Mouse (Mus musculus) MEL (cell line): ENCODE measurements around the gene Diras2. TPM values are rescaled to one million over a fixed set of nuclear protein-coding genes. Genes with fewer than 3 reads are reported as not detected.
A peak's percentile ranks its signal among the peaks of the same experiment; 100 is the strongest.
"Not testable (repeated sequence)": the region's sequence is repeated elsewhere in the genome, so short reads cannot be mapped to it uniquely, and the experiment has no call there.

Experiments used
- DNase-seq: peaks from one replicate; pipeline ENCODE4 v3.0.0; 2011; ENCODE audit warnings: low read depth, low spot score
- H3K27ac ChIP-seq: 2 replicates; pipeline ENCODE4 v1.5.1; 2012; ENCODE audit warnings: low read depth, mild to moderate bottlenecking, control low read depth, low read length, moderate library complexity; ENCODE audit not compliant: control insufficient read depth
- H3K27me3 ChIP-seq, 2 experiments: fragments of 150-350 bp in 1 of 2; sonication (generic) in 1 of 2; 2 replicates each; pipeline ENCODE4 v1.6.1; 2012; ENCODE audit warnings: low read length in 2 of 2, mild to moderate bottlenecking in 2 of 2, improper control_type of control experiment in 1 of 2, moderate library complexity in 1 of 2; ENCODE audit not compliant: insufficient read depth in 2 of 2, control insufficient read depth in 1 of 2
- H3K36me3 ChIP-seq, 2 experiments: 2 replicates each; pipeline ENCODE4 v1.6.1; 2012 to 2014; ENCODE audit warnings: low read length in 2 of 2, improper control_type of control experiment in 1 of 2, inconsistent platforms in 1 of 2, mild to moderate bottlenecking in 1 of 2; ENCODE audit not compliant: insufficient read depth in 2 of 2, control insufficient read depth in 1 of 2
- H3K4me1 ChIP-seq, 2 experiments: fragments of 150-350 bp in 1 of 2; sonication (generic) in 1 of 2; 2 replicates each; pipeline ENCODE4 v1.6.1; 2012; ENCODE audit warnings: low read length in 2 of 2, improper control_type of control experiment in 1 of 2, mild to moderate bottlenecking in 1 of 2; ENCODE audit not compliant: insufficient read depth in 2 of 2, control insufficient read depth in 1 of 2
- H3K4me3 ChIP-seq, 2 experiments: fragments of 150-350 bp in 1 of 2; sonication (generic) in 1 of 2; 2 replicates each; pipeline ENCODE4 v1.5.1; 2012; ENCODE audit warnings: low read depth in 2 of 2, low read length in 2 of 2, mild to moderate bottlenecking in 2 of 2, moderate library complexity in 2 of 2, control low read depth in 1 of 2, improper control_type of control experiment in 1 of 2; ENCODE audit not compliant: control insufficient read depth in 1 of 2, insufficient read depth in 1 of 2
- H3K79me2 ChIP-seq: 2 replicates; pipeline ENCODE4 v1.6.1; 2012; ENCODE audit warnings: mild to moderate bottlenecking, low read length, moderate library complexity; ENCODE audit not compliant: control insufficient read depth, poor library complexity, insufficient read depth
- H3K9ac ChIP-seq: 2 replicates; pipeline ENCODE4 v1.6.1; 2012; ENCODE audit warnings: low read depth, mild to moderate bottlenecking, control low read depth, low read length, moderate library complexity; ENCODE audit not compliant: control insufficient read depth, poor library complexity, severe bottlenecking
- H3K9me3 ChIP-seq: fragments of 150-350 bp; sonication (generic); replicated peaks from 2 replicates; pipeline ENCODE4 v1.6.1; 2012; ENCODE audit warnings: mild to moderate bottlenecking, low read length, improper control_type of control experiment, moderate library complexity; ENCODE audit not compliant: insufficient read depth
- CHD2 ChIP-seq: IDR thresholded peaks from 2 replicates; pipeline ENCODE4 v1.6.1; 2011; ENCODE audit warnings: low read length, improper control_type of control experiment
- ELF1 ChIP-seq: IDR thresholded peaks from 2 replicates; pipeline ENCODE4 v1.6.1; 2014; ENCODE audit warnings: low read depth, mild to moderate bottlenecking, inconsistent platforms, low read length, improper control_type of control experiment, moderate library complexity
- EP300 ChIP-seq, 2 experiments: IDR thresholded peaks; 2 replicates each; pipeline ENCODE4 v1.6.1; 2011; ENCODE audit warnings: improper control_type of control experiment in 2 of 2, low read length in 2 of 2, low read depth in 1 of 2, mild to moderate bottlenecking in 1 of 2
- KAT2A ChIP-seq: conservative IDR thresholded peaks from 2 replicates; pipeline ENCODE4 v1.6.1; 2012; ENCODE audit warnings: low read depth, low read length, improper control_type of control experiment, inconsistent platforms
- MAFK ChIP-seq: IDR thresholded peaks from 2 replicates; pipeline ENCODE4 v1.6.1; 2011; ENCODE audit warnings: low read depth, mild to moderate bottlenecking, low read length, improper control_type of control experiment, borderline replicate concordance
- MAX ChIP-seq: IDR thresholded peaks from 2 replicates; pipeline ENCODE4 v1.6.1; 2011; ENCODE audit warnings: low read length, improper control_type of control experiment
- POLR2AphosphoS2 ChIP-seq: IDR thresholded peaks from 2 replicates; pipeline ENCODE4 v1.6.1; 2011; ENCODE audit warnings: low read length, improper control_type of control experiment
- SMC3 ChIP-seq: IDR thresholded peaks from 2 replicates; pipeline ENCODE4 v1.6.1; 2011; ENCODE audit warnings: low read depth, low read length, improper control_type of control experiment
- TAL1 ChIP-seq: IDR thresholded peaks from 2 replicates; pipeline ENCODE4 v1.6.1; 2012; ENCODE audit warnings: mild to moderate bottlenecking, inconsistent platforms, low read length, moderate library complexity, mixed read lengths
- TBP ChIP-seq: IDR thresholded peaks from 2 replicates; pipeline ENCODE4 v1.8.0; 2011; ENCODE audit warnings: low read depth, low read length, improper control_type of control experiment
- polyA plus RNA-seq, 2 experiments: library from polyadenylated mRNA; stranded (reverse) in 1 of 2; unstranded in 1 of 2; fragments of >175 nt in 1 of 2; fragments of >200 nt in 1 of 2; gene quantifications; 2 replicates each; pipeline versions ENCODE4 v1.2.1 to v1.2.4; 2012; ENCODE audit warnings: low replicate concordance in 2 of 2, low read depth in 1 of 2; ENCODE audit not compliant: insufficient read length in 2 of 2, insufficient read depth in 1 of 2, missing spikeins in 1 of 2
- total RNA-seq: library from RNA; depleted of rRNA; stranded (reverse); fragments of 300-350 nt; gene quantifications from 2 replicates; pipeline ENCODE4 v1.2.3, GENCODE M21; 2012

The Diras2 gene
- total and polyA plus RNA-seq, 3 experiments = not detected

DNA sequence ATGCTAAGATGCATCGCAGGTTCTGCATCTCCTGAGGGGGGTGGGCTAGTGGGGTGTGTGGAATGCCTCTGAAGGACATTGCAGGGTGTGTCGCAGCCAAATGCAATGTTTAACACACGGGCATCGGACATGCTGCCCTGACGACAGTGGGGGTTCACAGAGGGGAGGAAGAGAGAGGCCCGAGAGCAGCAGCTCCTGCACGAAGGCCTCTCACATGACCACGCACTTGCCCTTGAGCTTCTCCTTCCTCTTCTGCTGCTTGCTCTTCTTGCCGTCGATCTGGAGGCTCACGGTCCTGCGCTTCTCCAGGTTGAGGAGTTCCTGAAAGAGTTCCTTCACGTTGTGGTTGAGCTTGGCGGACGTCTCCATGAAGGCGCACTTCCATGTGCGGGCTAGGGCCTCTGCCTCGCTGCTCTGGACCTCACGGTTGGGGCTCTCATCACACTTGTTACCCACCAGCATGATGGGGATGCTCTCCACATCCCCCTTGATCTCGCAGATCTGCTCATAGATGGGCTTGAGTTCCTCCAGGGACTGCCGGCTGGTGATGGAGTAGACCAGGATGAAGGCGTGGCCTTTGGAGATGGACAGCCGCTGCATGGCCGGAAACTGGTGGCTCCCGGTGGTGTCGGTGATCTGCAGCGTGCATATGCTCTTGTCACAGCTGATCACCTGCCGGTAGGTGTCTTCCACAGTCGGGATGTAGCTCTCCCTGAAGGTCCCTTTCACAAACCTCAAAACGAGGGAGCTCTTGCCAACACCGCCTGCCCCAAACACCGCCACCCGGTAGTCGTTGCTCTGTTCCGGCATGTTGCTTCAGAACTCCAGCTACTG is 23.4 kb downstream of the Diras2 start:
- no peaks in the 10 kb centered on the region for H3K79me2 ChIP-seq
- H3K36me3 ChIP-seq = no peaks in the 10 kb centered on the region
- TF ChIP-seq ELF1 = no peak
- TF ChIP-seq CHD2 = no peak
- no peak for TF ChIP-seq KAT2A
- TF ChIP-seq TAL1 = no peak
- TF ChIP-seq MAFK = no peak
- TF ChIP-seq EP300 (IDR thresholded peaks at IDR 0.05; ENCODE audit: low read depth in 1 of 2, low read length in 2 of 2) = no peak
- TF ChIP-seq POLR2AphosphoS2 = no peak
- no peak for TF ChIP-seq MAX
- no peak for TF ChIP-seq SMC3
- H3K9ac ChIP-seq = no peak overlapping the region
- H3K4me1 ChIP-seq = no peaks in the 10 kb centered on the region
- H3K27me3 ChIP-seq = no peaks in the 10 kb centered on the region
- no peak overlapping the region for H3K4me3 ChIP-seq
- no peaks in the 10 kb centered on the region for H3K9me3 ChIP-seq
- no peak for DNase-seq
- no peak overlapping the region for H3K27ac ChIP-seq

DNA sequence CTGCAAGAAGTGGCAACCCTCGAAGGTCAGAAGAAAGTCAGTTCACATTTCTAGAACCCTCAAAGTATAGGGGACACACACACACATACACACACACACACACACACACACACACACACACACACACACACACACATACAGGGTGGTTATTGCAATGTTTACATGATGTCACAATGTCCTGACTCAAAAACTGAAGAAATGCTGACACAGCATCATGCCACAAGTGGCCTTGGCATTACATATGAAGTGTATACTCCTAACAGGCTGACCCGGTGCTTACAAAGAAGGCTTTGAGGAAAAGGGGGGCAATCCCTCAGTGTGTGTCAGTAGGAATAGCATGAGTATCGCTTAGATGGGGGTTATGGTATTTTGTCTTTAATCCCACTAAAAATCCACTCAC is 24.3 kb downstream of the Diras2 start:
- H3K9me3 ChIP-seq, H3K27ac ChIP-seq, H3K4me1 ChIP-seq, H3K4me3 ChIP-seq, H3K79me2 ChIP-seq, H3K9ac ChIP-seq, H3K27me3 ChIP-seq, DNase-seq, H3K36me3 ChIP-seq: not testable (repeated sequence)

GRCm38 (mm10) chr13:52505683-52506285 is 25.3 kb downstream of the Diras2 start:
- not testable (repeated sequence) for H3K36me3 ChIP-seq, H3K27me3 ChIP-seq, H3K9me3 ChIP-seq, H3K9ac ChIP-seq, H3K79me2 ChIP-seq, H3K27ac ChIP-seq, H3K4me3 ChIP-seq
- DNase-seq = peak; percentile 5
- TF ChIP-seq TBP = peak; percentile 80
- TF ChIP-seq, all 39 proteins: peak for 1; not testable (repeated sequence) for 38
- not testable (repeated sequence) for H3K4me1 ChIP-seq
